Mouse (Mus musculus): ENCODE measurements around the gene C730034F03Rik.

The C730034F03Rik gene

GRCm38 (mm10) chr15:89458942-89459341 is 29.6 kb downstream of the C730034F03Rik start:
- CTCF ChIA-PET = no interaction called here

GRCm38 (mm10) chr15:89459821-89460220 is 30.4 kb downstream of the C730034F03Rik start:
- POLR2A ChIA-PET = interaction anchor here in 3 of 4 experiments (0.6 to 2.1 kb wide), 4 partner anchors 16 to 104 kb away, joined by 3 to 6 read pairs (median 4); partner anchors contain the start of genes C730034F03Rik (in 1 of the 3), Chkb (in 1 of the 3) and Gm44502 (in 1 of the 3)
- CTCF ChIA-PET = interaction anchor here in 2 of 4 experiments (0.6 to 1.1 kb wide), 3 partner anchors 10 to 88 kb away, joined by 3 read pairs; no protein-coding TSS in a partner anchor

More at GRCm38 (mm10) chr15:89458942-89459341, 29.6 kb downstream of the C730034F03Rik start:
- POLR2A ChIA-PET = interaction anchor here in 1 of 4 experiments (2.1 kb wide), 1 partner anchor 30 kb away, joined by 6 read pairs; the partner anchor contains the start of genes C730034F03Rik, Chkb and Gm44502

- POLR2A ChIA-PET = interaction anchor here in 3 of 4 experiments (0.6 to 1.8 kb wide), 4 partner anchors 16 to 104 kb away, joined by 3 to 4 read pairs (median 4); no protein-coding TSS in a partner anchor
- CTCF ChIA-PET = interaction anchor here in 2 of 4 experiments (0.6 to 1.1 kb wide), 3 partner anchors 10 to 87 kb away, joined by 3 read pairs; no protein-coding TSS in a partner anchor
Observed at GRCm38 (mm10) chr15:89460298-89460697, 30.9 kb downstream of the C730034F03Rik start.

GRCm38 (mm10) chr15:89461321-89461720 is 31.9 kb downstream of the C730034F03Rik start:
- CTCF ChIA-PET = no interaction called here
- POLR2A ChIA-PET = interaction anchor here in 1 of 4 experiments (1.8 kb wide), 1 partner anchor 15 kb away, joined by 4 read pairs; no protein-coding TSS in a partner anchor

- CTCF ChIA-PET = no interaction called here
- POLR2A ChIA-PET = interaction anchor here in 2 of 4 experiments (1.0 to 1.8 kb wide), 2 partner anchors 14 kb away, joined by 3 to 4 read pairs; no protein-coding TSS in a partner anchor
Observed at GRCm38 (mm10) chr15:89462176-89462575, 32.8 kb downstream of the C730034F03Rik start.

- ChIA-PET CTCF (interaction anchor here in 1 of 4 experiments (0.6 kb wide), 1 partner anchor 21 kb away, joined by 5 read pairs; no protein-coding TSS in a partner anchor), POLR2A (interaction anchor here in 2 of 4 experiments (0.6 to 0.7 kb wide), 3 partner anchors 10 to 290 kb away, joined by 3 to 6 read pairs (median 3); partner anchors contain the start of gene Mapk8ip2 (in 1 of the 2))
Observed at GRCm38 (mm10) chr15:89463334-89464235, 34.2 kb downstream of the C730034F03Rik start.

GRCm38 (mm10) chr15:89465052-89465451 is 35.7 kb downstream of the C730034F03Rik start:
- POLR2A ChIA-PET = interaction anchor here in 2 of 4 experiments (1.0 to 1.6 kb wide), 7 partner anchors 11 to 93 kb away, joined by 3 to 6 read pairs (median 3); partner anchors contain the start of gene Sco2 (in 1 of the 2)
- CTCF ChIA-PET = interaction anchor here in 3 of 4 experiments (0.6 to 1.1 kb wide), 4 partner anchors 12 to 307 kb away, joined by 3 to 6 read pairs (median 3); no protein-coding TSS in a partner anchor

- CTCF ChIA-PET = no interaction called here
- POLR2A ChIA-PET = no interaction called here
Observed at GRCm38 (mm10) chr15:89468577-89468976, 39.2 kb downstream of the C730034F03Rik start.

- CTCF ChIA-PET = no interaction called here
- POLR2A ChIA-PET = interaction anchor here in 1 of 4 experiments (1.6 kb wide), 1 partner anchor 97 kb away, joined by 3 read pairs; the partner anchor contains the start of gene Sco2
Observed at GRCm38 (mm10) chr15:89471476-89471875, 42.1 kb downstream of the C730034F03Rik start.

GRCm38 (mm10) chr15:89473370-89473769 is 44.0 kb downstream of the C730034F03Rik start:
- ChIA-PET CTCF (no interaction called here), POLR2A (interaction anchor here in 1 of 4 experiments (0.8 kb wide), 1 partner anchor 19 kb away, joined by 3 read pairs; no protein-coding TSS in a partner anchor)

GRCm38 (mm10) chr15:89473921-89474320 is 44.5 kb downstream of the C730034F03Rik start:
- CTCF ChIA-PET = no interaction called here
- POLR2A ChIA-PET = interaction anchor here in 1 of 4 experiments (0.8 kb wide), 1 partner anchor 19 kb away, joined by 3 read pairs; no protein-coding TSS in a partner anchor

GRCm38 (mm10) chr15:89474596-89475292 is 45.4 kb downstream of the C730034F03Rik start:
- POLR2A ChIA-PET = no interaction called here
- CTCF ChIA-PET = no interaction called here

- ChIA-PET CTCF (interaction anchor here in 1 of 4 experiments (0.9 kb wide), 1 partner anchor 15 kb away, joined by 3 read pairs; no protein-coding TSS in a partner anchor), POLR2A (interaction anchor here in 1 of 4 experiments (1.4 to 1.9 kb wide), 4 partner anchors 22 to 160 kb away, joined by 3 to 10 read pairs (median 6); partner anchors contain the start of genes Odf3b, Sbf1 and Sco2)
Observed at GRCm38 (mm10) chr15:89475293-89475600, 45.9 kb downstream of the C730034F03Rik start.

GRCm38 (mm10) chr15:89475611-89476474 is 46.5 kb downstream of the C730034F03Rik start:
- POLR2A ChIA-PET = interaction anchor here in 3 of 4 experiments (0.6 to 2.9 kb wide), 34 partner anchors 9 to 767 kb away, joined by 3 to 12 read pairs (median 4); partner anchors contain the start of genes C730034F03Rik (in 3 of the 3), Chkb (in 3 of the 3), Gm44502 (in 3 of the 3) and Cpt1b (in 2 of the 3)
- CTCF ChIA-PET = interaction anchor here in 3 of 4 experiments (0.6 to 1.1 kb wide), 10 partner anchors 9 to 161 kb away, joined by 3 to 7 read pairs (median 3); partner anchors contain the start of genes C730034F03Rik (in 1 of the 3), Chkb (in 1 of the 3), Gm44502 (in 1 of the 3) and Sbf1 (in 1 of the 3)

- CTCF ChIA-PET = interaction anchor here in 3 of 4 experiments (0.6 to 1.1 kb wide), 9 partner anchors 9 to 161 kb away, joined by 3 to 7 read pairs (median 3); partner anchors contain the start of genes C730034F03Rik (in 1 of the 3), Chkb (in 1 of the 3), Gm44502 (in 1 of the 3) and Sbf1 (in 1 of the 3)
Observed at GRCm38 (mm10) chr15:89476475-89476815, 47.1 kb downstream of the C730034F03Rik start.

GRCm38 (mm10) chr15:89477091-89477491 is 47.7 kb downstream of the C730034F03Rik start, which contains the start of gene Arsa:
Arsa (minus strand) TSS chr15:89477425.
- ChIA-PET POLR2A (interaction anchor here (0.6 to 2.9 kb wide), 25 partner anchors 9 to 726 kb away, joined by 3 to 12 read pairs (median 4); partner anchors contain the start of genes Chkb (in 2 of the 4), Cpt1b (in 2 of the 4), Gm44502 (in 2 of the 4) and C730034F03Rik (in 1 of the 4)), CTCF (interaction anchor here in 3 of 4 experiments (0.6 to 1.2 kb wide), 5 partner anchors 24 to 609 kb away, joined by 3 to 9 read pairs (median 3); partner anchors contain the start of genes C730034F03Rik (in 1 of the 3), Chkb (in 1 of the 3), Gm44502 (in 1 of the 3) and Sco2 (in 1 of the 3))

More at GRCm38 (mm10) chr15:89476475-89476815, 47.1 kb downstream of the C730034F03Rik start:
- POLR2A ChIA-PET = interaction anchor here (0.6 to 2.9 kb wide), 34 partner anchors 9 to 768 kb away, joined by 3 to 12 read pairs (median 4); partner anchors contain the start of genes C730034F03Rik (in 3 of the 4), Chkb (in 3 of the 4), Gm44502 (in 3 of the 4) and Cpt1b (in 2 of the 4)
